Mouse (Mus musculus): ENCODE data around the gene Dbil5. TPM values are rescaled to one million over a fixed set of nuclear protein-coding genes. Genes with fewer than 3 reads are reported as not detected.

Gene Dbil5
- total RNA-seq, 4 experiments from 2014 or later = 0.50 to 0.68 (median 0.60) TPM; not detected in 1

DNA sequence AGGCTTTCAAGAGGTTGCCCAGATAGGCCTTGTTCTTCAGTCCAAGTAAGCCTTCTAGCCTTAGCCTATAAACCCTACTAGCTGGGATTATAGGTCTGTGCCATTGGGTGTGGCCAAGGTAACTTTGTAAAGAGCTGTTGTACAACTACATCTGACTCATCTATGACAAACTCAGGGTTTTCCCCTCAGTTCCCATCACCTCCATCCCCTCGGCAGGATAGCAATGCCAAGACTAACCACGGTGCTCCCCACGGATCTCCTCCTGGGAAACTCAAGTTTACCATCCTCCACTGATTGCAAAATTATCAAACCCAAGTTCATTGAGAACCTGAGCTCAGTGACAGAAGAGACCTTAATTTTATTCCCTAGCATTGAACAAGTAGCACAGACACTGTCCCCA lies 18.7 kb downstream of the Dbil5 start:
- DNase-seq (ENCODE audit: low spot score) = no peak

DNA sequence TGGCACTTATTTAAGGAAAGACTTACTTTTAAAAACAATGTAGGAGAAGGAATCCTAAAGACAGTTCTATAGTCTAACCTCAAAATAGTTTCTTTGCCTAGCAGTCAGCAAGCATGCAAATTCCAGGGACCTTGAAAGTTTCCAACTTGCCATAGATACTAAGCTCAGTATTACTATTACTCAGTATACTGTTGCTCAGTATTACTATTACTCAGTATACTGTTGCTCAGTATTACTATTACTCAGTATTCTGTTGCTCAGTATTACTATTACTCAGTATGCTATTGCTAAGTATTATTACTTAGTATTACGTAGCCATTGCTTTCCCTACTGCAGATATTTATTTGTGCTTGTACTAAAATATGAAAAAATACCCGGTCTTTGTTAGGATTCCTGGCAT lies 22.3 kb downstream of the Dbil5 start:
- no peak for DNase-seq (ENCODE audit: low spot score)

DNA sequence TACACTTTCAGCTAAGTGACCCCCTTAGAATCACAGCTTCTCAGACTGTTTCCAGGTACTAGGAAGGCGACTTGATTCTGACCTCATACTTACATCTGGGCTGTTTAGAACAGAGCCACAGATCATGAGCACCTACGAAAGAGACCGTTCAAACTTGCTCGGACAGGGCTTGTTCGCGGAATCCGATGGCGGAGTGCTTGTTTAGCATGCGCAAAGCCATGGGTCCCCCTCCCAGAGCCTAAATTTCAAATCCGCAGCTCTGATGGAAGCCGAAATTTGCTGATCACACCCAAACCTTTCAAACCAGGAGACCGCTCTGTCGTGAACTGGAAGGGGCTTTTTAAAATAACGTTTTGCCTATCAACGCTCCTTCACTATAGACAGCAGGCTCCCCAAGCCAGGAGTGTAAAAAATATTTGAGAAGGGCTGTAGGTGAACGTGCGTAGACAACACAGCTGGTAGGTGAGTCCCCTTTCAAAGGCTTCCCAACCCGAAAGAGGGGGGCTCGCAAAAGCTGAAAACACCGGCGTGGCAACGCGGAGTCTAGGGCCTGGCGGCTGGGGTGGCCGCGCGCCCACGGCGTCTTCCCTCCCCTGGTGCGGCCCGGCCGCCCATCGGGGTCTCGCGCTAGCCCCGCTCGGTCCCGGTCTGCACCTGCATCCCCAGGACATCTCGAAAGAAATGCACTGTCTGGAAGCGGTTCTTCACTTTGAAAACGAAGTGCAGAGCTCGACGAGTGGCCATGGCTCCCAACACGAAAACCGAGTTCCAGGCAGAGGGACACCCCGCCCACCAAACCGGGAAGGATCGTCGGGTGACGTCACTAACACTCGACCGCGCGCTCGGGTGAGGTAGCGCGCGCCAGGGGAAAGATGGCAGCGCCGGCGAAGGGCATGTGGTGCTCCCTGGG lies 25.7 kb downstream of the Dbil5 start, which contains the start of the genes Mrm3 and Glod4:
Gene Mrm3, plus strand, starts transcription at position 815 of the 910 bp plus-strand sequence.
Gene Glod4, minus strand, starts transcription at position 825 of the 910 bp plus-strand sequence.
- DNase-seq (ENCODE audit: low spot score) = peak; percentile 90

DNA sequence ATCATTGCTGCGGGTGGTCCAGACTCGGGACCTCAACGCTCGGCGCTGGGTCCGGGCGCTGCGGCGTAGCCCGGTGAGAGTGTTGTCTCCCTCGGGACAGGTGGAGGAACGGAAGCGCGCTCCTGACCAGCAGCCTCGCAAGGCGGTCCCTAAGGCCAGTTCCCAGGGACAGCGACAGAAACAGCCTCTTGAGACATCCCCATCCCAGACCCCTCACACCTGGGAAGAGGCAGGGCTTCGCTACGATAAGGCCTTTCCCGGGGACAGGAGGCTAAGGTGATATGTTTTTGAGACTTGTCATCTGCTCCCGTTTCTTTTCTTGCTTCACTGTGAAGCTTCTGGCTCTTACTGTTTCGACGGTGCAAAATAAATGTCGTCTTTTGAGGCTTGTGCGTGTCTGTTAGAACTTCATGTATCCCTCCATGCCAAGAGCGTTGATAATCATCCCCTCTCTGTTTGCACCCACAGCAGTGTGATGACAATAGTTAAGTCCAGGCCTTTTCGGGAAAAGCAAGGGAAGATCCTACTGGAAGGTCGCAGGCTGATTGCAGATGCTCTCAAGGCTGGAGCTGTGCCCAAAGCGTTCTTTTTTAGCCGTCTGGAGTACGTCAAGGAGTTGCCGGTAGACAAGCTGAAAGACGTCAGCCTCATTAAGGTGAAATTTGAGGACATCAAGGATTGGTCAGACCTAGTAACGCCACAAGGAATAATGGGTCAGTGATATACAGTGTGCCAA lies 26.6 kb downstream of the Dbil5 start:
- no peak for DNase-seq (ENCODE audit: low spot score)

DNA sequence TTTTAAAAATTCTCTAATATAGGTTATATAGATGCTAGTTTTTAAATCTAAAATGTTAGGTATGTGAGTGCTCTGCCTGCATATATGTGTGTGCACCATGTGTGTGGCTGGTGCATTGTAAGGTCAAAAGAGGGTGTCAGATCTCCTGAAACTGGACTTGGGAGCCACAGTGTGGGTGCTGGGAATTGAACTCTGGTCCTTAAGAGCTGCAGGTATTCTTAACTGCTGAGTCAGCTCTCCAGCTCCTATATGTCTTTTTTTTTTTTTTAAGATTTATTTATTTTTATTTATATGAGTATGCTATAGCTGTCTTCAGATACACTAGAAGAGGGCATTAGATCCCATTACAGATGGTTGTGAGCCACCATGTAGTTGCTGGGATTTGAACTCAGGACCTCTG lies 29.0 kb downstream of the Dbil5 start:
- DNase-seq (ENCODE audit: low spot score) = no peak

DNA sequence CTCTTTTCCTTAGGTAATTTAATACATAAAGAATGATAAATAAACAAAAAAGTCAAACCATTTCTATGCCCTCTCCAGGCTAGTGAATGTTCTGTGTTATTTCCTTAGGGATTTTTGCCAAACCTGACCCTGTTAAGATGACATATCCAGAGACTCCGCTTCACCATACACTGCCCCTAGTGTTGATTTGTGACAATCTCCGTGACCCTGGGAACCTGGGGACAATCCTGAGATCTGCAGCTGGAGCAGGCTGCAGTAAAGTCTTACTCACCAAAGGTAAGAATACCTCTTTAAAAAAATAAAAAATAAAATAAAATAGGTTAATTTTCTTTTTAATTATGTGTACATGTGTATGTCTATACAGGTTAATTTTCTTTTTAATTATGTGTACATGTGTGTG lies 29.8 kb downstream of the Dbil5 start:
- no peak for DNase-seq (ENCODE audit: low spot score)

DNA sequence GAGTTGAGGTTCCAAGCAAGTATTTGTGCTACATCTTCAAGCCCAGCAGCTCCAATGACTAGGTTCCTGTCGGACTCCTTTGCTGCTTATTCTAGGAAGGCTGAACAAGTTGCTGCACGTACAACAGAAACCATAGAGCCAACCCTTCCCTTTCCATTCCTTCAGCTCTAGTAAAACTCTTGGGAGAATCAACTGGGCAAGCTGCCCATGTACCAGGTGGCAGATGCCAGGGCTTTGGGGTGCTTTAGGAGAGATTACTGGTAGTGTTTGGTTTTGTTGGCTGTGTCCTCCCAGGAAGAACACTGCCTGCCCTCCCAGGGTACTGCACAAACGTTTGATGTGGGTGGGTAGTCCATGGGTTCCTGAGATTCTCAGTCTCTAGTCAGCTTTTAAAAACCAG lies 34.6 kb downstream of the Dbil5 start:
- DNase-seq (ENCODE audit: low spot score) = no peak

DNA sequence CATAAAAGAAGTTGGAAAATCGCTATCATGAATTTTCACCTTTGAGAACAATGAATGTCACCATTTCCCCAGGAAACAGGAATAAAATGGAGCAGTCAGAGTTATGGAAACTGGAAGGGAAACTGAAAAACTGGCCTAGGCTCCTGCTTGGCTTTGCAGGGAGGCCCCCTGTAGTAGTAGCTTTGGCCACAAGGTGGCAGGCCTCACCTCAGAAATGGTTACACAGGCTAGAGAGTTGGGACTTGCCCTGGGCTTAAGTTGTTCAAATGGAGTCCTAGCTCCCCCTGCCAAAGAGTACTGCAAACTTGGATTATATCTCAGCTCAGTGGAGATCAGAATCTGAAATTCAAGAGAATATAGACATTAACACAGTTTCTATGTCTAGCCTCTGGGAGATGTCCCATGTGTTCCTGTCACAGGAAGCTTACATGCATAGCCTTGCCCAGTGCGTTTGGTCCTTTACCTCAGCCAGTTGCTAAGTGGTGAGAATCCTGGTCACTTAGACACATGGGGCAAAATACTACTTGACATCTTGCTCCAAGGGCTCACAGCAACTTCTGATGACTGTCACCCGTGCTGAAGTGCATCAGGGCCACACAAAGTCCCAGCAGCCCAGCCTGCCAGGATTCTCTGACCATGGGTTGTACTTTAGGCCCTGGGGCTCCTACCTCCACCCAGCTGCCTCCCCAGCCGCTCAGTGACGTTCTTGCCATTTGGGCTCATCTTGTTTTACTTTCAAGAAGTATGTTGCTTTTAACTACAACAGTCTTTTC lies 35.9 kb downstream of the Dbil5 start:
- DNase-seq (ENCODE audit: low spot score) = peak; percentile 90

DNA sequence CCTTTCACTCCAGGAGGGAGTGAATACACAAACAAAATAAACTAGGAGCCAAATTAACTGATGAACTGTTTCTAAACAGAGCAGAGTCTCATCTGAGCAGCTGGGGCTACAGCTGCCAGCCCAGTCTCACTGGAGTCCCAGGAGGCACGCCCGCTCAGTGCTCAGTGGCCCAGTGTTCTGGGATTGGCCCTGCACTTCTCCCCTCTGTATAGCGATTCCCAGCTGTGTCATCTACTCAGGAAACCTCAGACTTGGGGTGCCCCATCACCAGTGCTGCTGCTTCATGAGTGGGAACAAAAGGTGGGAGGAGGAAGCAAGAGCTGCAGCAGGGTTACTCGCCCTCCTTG lies 36.5 kb downstream of the Dbil5 start:
- DNase-seq (ENCODE audit: low spot score) = no peak

DNA sequence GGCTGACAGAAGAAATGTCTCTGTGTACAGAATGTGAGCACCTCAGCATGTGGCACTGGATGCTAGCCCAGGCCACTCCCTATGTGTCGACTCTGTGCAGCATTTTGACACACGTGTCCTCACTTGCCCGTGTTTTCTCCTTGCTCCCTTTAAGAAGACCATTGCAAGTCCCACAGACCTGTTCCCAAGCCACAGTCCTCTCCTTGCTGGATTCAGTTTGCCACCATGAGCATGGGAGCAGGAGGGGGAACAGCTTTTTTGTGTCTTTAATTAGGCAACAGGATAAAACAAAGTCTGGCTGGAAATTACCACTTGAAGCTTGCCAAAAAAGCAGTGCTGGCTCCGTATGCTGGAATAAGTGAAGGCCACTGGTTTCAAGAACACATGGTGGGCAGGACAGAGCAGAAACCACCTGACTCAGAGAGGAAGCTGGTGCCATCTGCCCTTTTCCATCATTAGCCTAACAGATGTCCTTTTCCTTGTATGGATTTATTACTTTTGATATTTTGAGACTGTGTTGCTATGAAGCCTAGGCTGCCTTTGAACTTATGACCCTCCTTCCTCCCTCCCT lies 38.1 kb downstream of the Dbil5 start:
- peak; percentile 39 for DNase-seq (ENCODE audit: low spot score)

DNA sequence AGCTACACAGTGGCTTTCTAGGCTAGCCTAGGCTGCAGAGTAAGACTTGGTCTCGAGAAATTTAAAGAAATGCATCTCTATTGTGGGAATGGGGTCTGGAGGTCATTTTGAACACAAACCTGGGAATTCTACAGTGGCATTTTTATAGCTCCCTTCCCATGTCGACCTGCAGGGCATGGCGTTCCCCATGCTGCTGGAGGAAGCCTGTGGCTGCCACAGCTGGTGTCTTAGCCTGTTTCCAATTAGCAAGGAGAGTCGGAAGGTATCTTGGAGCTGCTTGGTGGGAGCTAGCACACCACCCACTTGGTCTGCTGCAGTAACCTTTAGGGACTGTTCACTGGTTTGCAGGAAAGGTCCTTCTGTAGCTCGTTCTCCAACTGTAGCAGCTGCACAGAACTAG lies 38.7 kb downstream of the Dbil5 start:
- DNase-seq (ENCODE audit: low spot score) = no peak

DNA sequence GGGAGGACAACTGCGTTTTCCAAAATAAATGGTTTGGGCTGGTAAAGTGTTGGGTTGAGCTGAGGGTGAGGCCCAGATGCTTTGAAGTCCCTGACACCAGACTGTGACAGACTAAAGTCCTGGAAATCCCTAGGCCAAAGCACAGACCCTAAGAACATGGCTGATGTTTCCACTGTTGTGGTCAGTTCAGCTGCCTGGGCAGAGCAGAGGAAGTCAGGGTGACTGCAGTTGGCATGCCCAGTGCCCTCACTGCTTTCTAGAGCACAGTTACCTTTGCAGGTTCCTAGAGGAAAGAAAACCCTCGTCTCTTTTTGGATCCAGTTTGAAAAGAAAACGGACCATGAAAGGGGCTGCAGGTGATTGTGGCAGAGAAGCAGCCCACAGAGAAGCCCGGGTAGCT lies 40.0 kb downstream of the Dbil5 start:
- DNase-seq (ENCODE audit: low spot score) = no peak

DNA sequence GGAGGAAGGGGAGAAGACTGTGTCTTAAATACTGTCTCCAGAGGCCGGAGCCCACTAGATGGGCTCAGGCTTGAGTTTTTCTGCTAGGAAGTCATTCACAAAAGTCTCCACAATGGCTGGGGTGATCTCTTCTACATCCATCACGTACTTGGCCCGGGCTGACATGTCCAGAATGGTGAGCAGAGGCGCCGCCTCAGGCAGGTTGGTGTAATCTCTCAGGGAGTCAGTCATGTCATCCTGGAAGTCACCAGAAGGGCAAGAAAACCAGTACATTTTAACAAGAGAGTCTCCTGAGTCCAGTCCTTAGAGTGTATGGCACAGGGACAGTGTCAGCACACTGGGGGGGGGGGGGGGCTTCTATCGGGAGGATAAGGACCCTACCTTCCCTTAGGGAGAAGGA lies 41.1 kb downstream of the Dbil5 start:
- DNase-seq (ENCODE audit: low spot score) = no peak

DNA sequence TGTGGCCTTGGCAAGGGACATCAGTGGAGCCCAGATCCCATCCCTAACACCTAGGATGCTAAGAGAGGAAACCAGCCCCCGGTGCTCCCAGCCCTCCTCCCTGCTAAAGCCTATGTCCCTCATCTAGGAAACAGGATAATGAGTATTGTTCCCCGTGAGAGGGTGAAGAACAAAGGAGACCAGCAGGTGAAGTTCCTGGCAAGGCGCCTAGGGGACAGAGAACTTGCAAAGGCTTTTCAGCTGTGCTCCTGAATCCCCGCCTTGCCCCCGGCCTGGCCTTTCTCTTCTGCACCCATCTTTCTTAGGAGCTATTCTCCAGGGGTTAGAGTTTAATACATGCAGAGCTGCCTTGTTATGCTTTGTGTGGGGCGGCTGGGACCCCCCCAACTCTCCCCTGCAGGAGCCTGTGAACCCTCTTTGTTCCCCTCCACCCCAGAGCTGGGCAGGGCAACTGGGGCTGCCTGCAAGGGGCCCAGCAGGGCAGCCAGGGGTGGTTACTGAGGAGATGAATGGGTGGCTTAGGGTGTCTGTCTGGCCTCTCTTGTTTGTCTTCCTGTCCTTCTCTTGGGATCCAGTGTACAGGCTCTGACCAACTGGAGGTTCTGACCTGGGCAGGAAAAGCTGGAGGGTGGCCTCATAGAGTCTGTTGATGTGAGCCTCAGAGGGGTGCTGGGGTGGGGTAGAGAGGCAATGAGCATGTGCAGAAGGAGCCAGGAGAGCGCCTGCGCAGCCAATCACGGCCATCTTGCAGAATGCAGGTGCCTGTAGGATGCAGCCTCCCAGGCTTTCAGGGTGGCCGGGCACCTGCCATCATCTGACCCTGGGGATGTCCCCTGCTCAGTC lies 43.0 kb downstream of the Dbil5 start:
- no peak for DNase-seq (ENCODE audit: low spot score)

DNA sequence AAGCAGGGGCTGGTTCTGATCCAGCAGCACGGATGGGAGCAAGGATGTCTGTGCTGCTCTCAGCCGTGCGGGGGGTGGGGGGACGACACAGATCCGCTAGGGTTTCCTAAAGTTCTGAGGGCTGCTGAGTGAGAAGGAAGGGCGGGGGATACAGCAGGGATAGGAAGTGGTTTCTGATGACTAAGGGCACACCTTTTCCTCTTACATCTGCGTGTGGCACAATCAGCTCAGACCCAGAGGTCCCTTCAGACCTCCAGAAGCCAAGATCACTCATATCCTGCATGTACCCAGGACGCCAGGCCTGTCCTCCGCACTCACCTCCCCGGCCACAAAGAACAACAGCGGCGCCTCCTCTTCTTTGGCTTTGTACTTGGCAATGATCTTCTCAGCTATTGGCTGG lies 43.8 kb downstream of the Dbil5 start:
- no peak for DNase-seq (ENCODE audit: low spot score)

DNA sequence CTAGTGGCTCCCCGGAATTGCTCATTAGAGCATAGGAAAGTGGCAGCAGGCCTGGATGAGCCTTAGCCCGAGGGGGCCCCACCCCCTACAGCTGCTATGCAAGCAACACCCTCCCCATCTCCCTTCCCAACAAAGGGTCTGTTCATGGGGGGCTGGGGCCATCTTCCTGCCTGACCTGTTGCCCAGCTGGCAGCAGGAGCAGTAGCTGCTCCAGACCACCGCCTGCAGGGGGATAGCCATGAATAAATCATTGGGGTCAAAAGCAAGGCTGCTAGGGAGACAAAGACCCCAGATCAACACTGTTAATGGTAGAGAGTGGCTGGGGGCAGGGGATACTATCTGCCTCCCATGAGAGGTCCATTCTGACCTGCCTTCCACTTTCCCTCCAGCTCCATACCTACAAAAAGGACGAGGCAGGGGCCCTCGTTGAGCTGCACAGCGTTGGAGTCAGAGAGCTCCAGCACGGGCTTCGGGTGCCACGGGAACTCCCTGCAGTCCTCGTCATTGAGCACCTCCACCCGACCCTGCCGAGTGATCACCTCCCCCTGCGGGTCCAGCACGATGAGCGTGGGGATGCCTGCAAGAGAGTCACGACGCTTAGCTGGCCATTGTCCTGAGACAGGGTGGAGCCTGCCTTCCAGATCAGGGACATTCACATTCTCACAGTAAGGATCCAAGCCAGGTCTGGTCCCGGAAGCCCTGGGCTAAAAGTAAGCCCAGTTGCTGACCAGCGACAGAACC lies 45.4 kb downstream of the Dbil5 start:
- DNase-seq (ENCODE audit: low spot score) = no peak

DNA sequence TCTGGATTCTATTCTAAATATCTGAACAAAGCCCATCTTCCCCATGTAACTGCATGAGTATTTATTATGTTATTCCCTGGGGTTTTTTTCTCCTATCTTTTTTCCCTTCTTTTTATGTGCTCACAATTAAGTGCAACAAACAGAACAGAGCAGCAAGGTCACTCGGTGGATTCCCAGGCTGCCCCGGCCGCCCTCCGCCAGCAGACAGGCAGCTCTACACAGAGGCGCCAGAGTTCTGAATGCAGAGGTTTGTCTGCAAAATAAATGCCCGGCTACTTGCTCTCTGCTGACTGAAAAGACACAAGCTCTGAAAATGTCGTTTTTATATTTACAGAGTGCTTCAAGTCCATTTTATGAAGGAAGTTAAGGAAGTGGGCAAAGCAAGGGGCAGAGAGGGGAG lies 50.1 kb downstream of the Dbil5 start:
- no peak for DNase-seq (ENCODE audit: low spot score)

DNA sequence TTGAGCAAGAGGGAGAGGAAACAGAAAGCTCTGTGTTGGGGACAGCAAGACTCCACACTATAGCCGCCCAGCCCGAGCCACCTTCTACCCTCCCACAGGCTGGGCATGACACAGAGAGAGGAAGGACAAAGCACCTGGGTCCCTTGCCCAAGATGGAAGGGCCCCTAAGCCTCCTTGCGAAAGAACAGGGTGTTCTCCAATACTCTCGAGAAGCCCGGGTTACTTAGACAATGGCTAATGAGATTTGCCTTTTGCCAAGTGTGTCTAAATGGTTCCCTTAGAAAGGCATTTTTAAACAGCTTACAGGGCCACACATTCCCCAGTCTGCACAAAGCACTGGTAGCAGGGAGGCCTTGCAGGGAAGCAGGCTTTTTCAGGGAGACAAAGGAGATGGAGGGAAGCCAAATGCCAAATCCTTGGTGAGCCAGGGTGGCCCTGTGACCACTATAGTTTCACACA lies 50.6 kb downstream of the Dbil5 start:
- no peak for DNase-seq (ENCODE audit: low spot score)
